Mouse (Mus musculus) bone marrow macrophage, adult 2 months (primary cell): ENCODE measurements around the gene Crim1.

ENCODE experiments used
- CTCF ChIP-seq: IDR thresholded peaks from 2 replicates; pipeline ENCODE4 v1.5.1; 2012; ENCODE audit warnings: low read depth, mild to moderate bottlenecking, low read length, moderate library complexity
- POLR2A ChIP-seq: IDR thresholded peaks from 2 replicates; pipeline ENCODE4 v1.6.1; 2012; ENCODE audit warnings: mild to moderate bottlenecking, low read depth, low read length, borderline replicate concordance

- TF ChIP-seq POLR2A (no peak), CTCF (no peak)
Measured at GRCm38 (mm10) chr17:78217406-78217805, 17.4 kb downstream of the Crim1 start.
